Mouse (Mus musculus) small intestine, adult 2 months (tissue): Measurements from ENCODE around the gene Arl3.

Experiments used
- CTCF ChIP-seq: fragments of 200-500 bp; IDR thresholded peaks from 2 replicates; pipeline ENCODE4 v1.5.1; 2012; ENCODE audit warnings: low read depth, mild to moderate bottlenecking, control low read depth, inconsistent platforms, low read length, moderate library complexity, mixed read lengths; ENCODE audit not compliant: insufficient replicate concordance, insufficient read length; ENCODE audit errors: extremely low read depth
- POLR2A ChIP-seq: fragments of 200-500 bp; IDR thresholded peaks from 2 replicates; pipeline ENCODE4 v1.6.1; 2012; ENCODE audit warnings: low read depth, mild to moderate bottlenecking, control low read depth, inconsistent platforms, low read length, moderate library complexity

GRCm38 (mm10) chr19:46592751-46593439 is 19.9 kb upstream of the Arl3 start:
- TF ChIP-seq CTCF, result no peak
- TF ChIP-seq POLR2A, result no peak
